Mouse (Mus musculus): ENCODE measurements at regions not wholly inside any gene's neighbourhood (a gene's known extent, or its start where the extent isn't known, plus 50 kb on each side); places are given as distances from the start of the nearest gene placed in this dataset.
A peak's percentile ranks its signal among the peaks of the same experiment; 100 is the strongest.

GRCm38 (mm10) chr9:43922231-43922630 is 121.0 kb upstream of the Thy1 start:
- Histone ChIP-seq H3K9me3 (ENCODE audit: control insufficient read depth, insufficient read depth, low read depth, low read length) (no peaks in the 10 kb centered on the region), H3K4me1 (ENCODE audit: control insufficient read depth in 2 of 2, insufficient read depth in 2 of 2, low read length in 2 of 2, poor library complexity in 1 of 2) (no peaks in the 10 kb centered on the region), H3K4me3 (ENCODE audit: insufficient read depth in 1 of 2, low read depth in 1 of 2, low read length in 2 of 2, poor library complexity in 1 of 2, severe bottlenecking in 1 of 2) (no peak overlapping the region), H3K27ac (ENCODE audit: insufficient read depth, low read depth, low read length, poor library complexity, severe bottlenecking) (no peak overlapping the region), H3K9ac (ENCODE audit: insufficient read depth, low read depth, low read length, poor library complexity, severe bottlenecking) (no peak overlapping the region), H3K36me3 (ENCODE audit: control insufficient read depth, insufficient read depth, low read length, poor library complexity, severe bottlenecking) (no peaks in the 10 kb centered on the region)
- no peak for DNase-seq (ENCODE audit: low read depth, low spot score)
- no peak for TF ChIP-seq HCFC1 (IDR thresholded peaks at IDR 0.05; ENCODE audit: borderline replicate concordance, insufficient read depth, low read length)
- no peak for TF ChIP-seq ZNF384 (IDR thresholded peaks at IDR 0.05; ENCODE audit: low read depth, low read length)
- no peak for TF ChIP-seq ZC3H11A (IDR thresholded peaks at IDR 0.05; ENCODE audit: borderline replicate concordance, low read depth, low read length)
- TF ChIP-seq CHD2 (IDR thresholded peaks at IDR 0.05; ENCODE audit: low read depth, low read length), result no peak
- TF ChIP-seq MAFK (IDR thresholded peaks at IDR 0.05; ENCODE audit: insufficient read depth, low read depth, low read length), result no peak
- in situ Hi-C loops (cut with MboI; ENCODE audit: low sequenced_read_pairs in 2 of 2, unreplicated experiment in 2 of 2), result no loop called here

- in situ Hi-C loops (cut with MboI; ENCODE audit: low sequenced_read_pairs in 2 of 2, unreplicated experiment in 2 of 2), result no loop called here
- H3K27ac ChIP-seq (ENCODE audit: insufficient read depth, low read depth, low read length, poor library complexity, severe bottlenecking), result no peak overlapping the region
These were observed 120.1 kb upstream of the Thy1 start for GRCm38 (mm10) chr9:43923088-43923487.

GRCm38 (mm10) chr9:43924795-43925194 is 118.4 kb upstream of the Thy1 start:
- Histone ChIP-seq H3K9ac (ENCODE audit: insufficient read depth, low read depth, low read length, poor library complexity, severe bottlenecking) (no peak overlapping the region), H3K36me3 (ENCODE audit: control insufficient read depth, insufficient read depth, low read length, poor library complexity, severe bottlenecking) (no peaks in the 10 kb centered on the region), H3K4me3 (ENCODE audit: insufficient read depth in 1 of 2, low read depth in 1 of 2, low read length in 2 of 2, poor library complexity in 1 of 2, severe bottlenecking in 1 of 2) (no peak overlapping the region), H3K4me1 (ENCODE audit: control insufficient read depth in 2 of 2, insufficient read depth in 2 of 2, low read length in 2 of 2, poor library complexity in 1 of 2) (no peaks in the 10 kb centered on the region), H3K9me3 (ENCODE audit: control insufficient read depth, insufficient read depth, low read depth, low read length) (no peaks in the 10 kb centered on the region), H3K27ac (ENCODE audit: insufficient read depth, low read depth, low read length, poor library complexity, severe bottlenecking) (no peak overlapping the region)
- DNase-seq (ENCODE audit: low read depth, low spot score), result no peak
- in situ Hi-C loops (cut with MboI; ENCODE audit: low sequenced_read_pairs in 2 of 2, unreplicated experiment in 2 of 2), result no loop called here
- peak; percentile 60; the same call in 1 of the 2 replicates for TF ChIP-seq ZNF384 (IDR thresholded peaks at IDR 0.05; ENCODE audit: low read depth, low read length)
- TF ChIP-seq HCFC1 (IDR thresholded peaks at IDR 0.05; ENCODE audit: borderline replicate concordance, insufficient read depth, low read length), result no peak
- no peak for TF ChIP-seq MAFK (IDR thresholded peaks at IDR 0.05; ENCODE audit: insufficient read depth, low read depth, low read length)
- no peak for TF ChIP-seq CHD2 (IDR thresholded peaks at IDR 0.05; ENCODE audit: low read depth, low read length)

More at GRCm38 (mm10) chr9:43923088-43923487, 120.1 kb upstream of the Thy1 start:
- TF ChIP-seq ZNF384 (IDR thresholded peaks at IDR 0.05; ENCODE audit: low read depth, low read length), result no peak
- no peak for TF ChIP-seq ZC3H11A (IDR thresholded peaks at IDR 0.05; ENCODE audit: borderline replicate concordance, low read depth, low read length)
- no peak for TF ChIP-seq CHD2 (IDR thresholded peaks at IDR 0.05; ENCODE audit: low read depth, low read length)
- TF ChIP-seq MAFK (IDR thresholded peaks at IDR 0.05; ENCODE audit: insufficient read depth, low read depth, low read length), result no peak
- TF ChIP-seq HCFC1 (IDR thresholded peaks at IDR 0.05; ENCODE audit: borderline replicate concordance, insufficient read depth, low read length), result no peak
- Histone ChIP-seq H3K9ac (ENCODE audit: insufficient read depth, low read depth, low read length, poor library complexity, severe bottlenecking) (no peak overlapping the region), H3K36me3 (ENCODE audit: control insufficient read depth, insufficient read depth, low read length, poor library complexity, severe bottlenecking) (no peaks in the 10 kb centered on the region), H3K9me3 (ENCODE audit: control insufficient read depth, insufficient read depth, low read depth, low read length) (no peaks in the 10 kb centered on the region), H3K4me1 (ENCODE audit: control insufficient read depth in 2 of 2, insufficient read depth in 2 of 2, low read length in 2 of 2, poor library complexity in 1 of 2) (no peaks in the 10 kb centered on the region), H3K4me3 (ENCODE audit: insufficient read depth in 1 of 2, low read depth in 1 of 2, low read length in 2 of 2, poor library complexity in 1 of 2, severe bottlenecking in 1 of 2) (no peak overlapping the region)
- DNase-seq (ENCODE audit: low read depth, low spot score), result no peak

GRCm38 (mm10) chr9:43929312-43930036 is 113.7 kb upstream of the Thy1 start:
- Histone ChIP-seq H3K4me1 (ENCODE audit: control insufficient read depth in 2 of 2, insufficient read depth in 2 of 2, low read length in 2 of 2, poor library complexity in 1 of 2) (no peaks in the 10 kb centered on the region), H3K4me3 (ENCODE audit: insufficient read depth in 1 of 2, low read depth in 1 of 2, low read length in 2 of 2, poor library complexity in 1 of 2, severe bottlenecking in 1 of 2) (no peak overlapping the region), H3K36me3 (ENCODE audit: control insufficient read depth, insufficient read depth, low read length, poor library complexity, severe bottlenecking) (no peaks in the 10 kb centered on the region), H3K9ac (ENCODE audit: insufficient read depth, low read depth, low read length, poor library complexity, severe bottlenecking) (no peak overlapping the region), H3K27ac (ENCODE audit: insufficient read depth, low read depth, low read length, poor library complexity, severe bottlenecking) (no peak overlapping the region), H3K9me3 (ENCODE audit: control insufficient read depth, insufficient read depth, low read depth, low read length) (no peaks in the 10 kb centered on the region)
- no peak for DNase-seq (ENCODE audit: low read depth, low spot score)
- TF ChIP-seq CHD2 (IDR thresholded peaks at IDR 0.05; ENCODE audit: low read depth, low read length), result no peak
- no peak for TF ChIP-seq ZC3H11A (IDR thresholded peaks at IDR 0.05; ENCODE audit: borderline replicate concordance, low read depth, low read length)
- no peak for TF ChIP-seq ZNF384 (IDR thresholded peaks at IDR 0.05; ENCODE audit: low read depth, low read length)
- TF ChIP-seq MAFK (IDR thresholded peaks at IDR 0.05; ENCODE audit: insufficient read depth, low read depth, low read length), result no peak
- TF ChIP-seq HCFC1 (IDR thresholded peaks at IDR 0.05; ENCODE audit: borderline replicate concordance, insufficient read depth, low read length), result no peak
- in situ Hi-C loops (cut with MboI; ENCODE audit: low sequenced_read_pairs in 2 of 2, unreplicated experiment in 2 of 2), result no loop called here
